Mouse (Mus musculus) megakaryocyte, embryonic 14.5 days (primary cell): ENCODE measurements at regions not wholly inside any gene's neighbourhood (a gene's known extent, or its start where the extent isn't known, plus 50 kb on each side); places are given as distances from the start of the nearest gene placed in this dataset.

Experiments used
- H3K27me3 ChIP-seq: replicated peaks from 2 replicates; pipeline ENCODE3; 2012; ENCODE audit warnings: inconsistent platforms
- H3K36me3 ChIP-seq: replicated peaks from 2 replicates; pipeline ENCODE3; 2012; ENCODE audit warnings: low read length, inconsistent platforms, mixed read lengths
- H3K4me1 ChIP-seq: 2 replicates; pipeline ENCODE4 v1.6.1; 2012; ENCODE audit warnings: inconsistent platforms
- H3K4me3 ChIP-seq: replicated peaks from 2 replicates; pipeline ENCODE3; 2012; ENCODE audit warnings: moderate library complexity, mild to moderate bottlenecking, inconsistent platforms
- H3K9me3 ChIP-seq: 2 replicates; pipeline ENCODE4 v1.6.1; 2012; ENCODE audit warnings: inconsistent platforms
- FLI1 ChIP-seq: IDR thresholded peaks from 2 replicates; pipeline ENCODE4 v1.6.1; 2012; ENCODE audit warnings: low read length, inconsistent platforms, mixed read lengths
- GATA1 ChIP-seq: IDR thresholded peaks from 3 replicates; pipeline ENCODE4 v1.6.1; 2012; ENCODE audit warnings: mixed read lengths, low read length, inconsistent platforms, borderline replicate concordance

DNA sequence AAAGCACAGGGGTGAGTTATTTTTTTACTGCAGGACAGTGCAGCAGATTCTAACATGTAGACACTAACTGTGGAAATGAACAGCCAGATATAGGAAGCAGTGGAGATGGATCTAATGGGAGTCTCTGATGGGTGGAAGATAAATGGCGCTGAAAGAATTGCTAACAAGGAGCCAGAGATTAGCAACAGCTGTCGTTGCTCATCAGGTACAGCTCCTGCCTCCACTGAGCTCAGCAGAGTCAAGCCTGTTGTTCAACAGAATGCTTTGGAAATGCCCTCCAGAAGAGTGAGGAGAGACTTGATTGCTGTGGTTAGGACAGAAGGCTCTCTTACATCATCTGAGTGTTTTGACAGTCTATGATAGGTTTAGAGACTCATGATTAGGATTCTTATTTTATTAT, 51.9 kb upstream of the Sesn3 start:
- TF ChIP-seq FLI1 (no peak), GATA1 (no peak)
- no peaks in the 10 kb centered on the region for H3K4me1 ChIP-seq
- H3K9me3 ChIP-seq = no peaks in the 10 kb centered on the region

More for the DNA sequence above, 51.9 kb upstream of the Sesn3 start:
- Histone ChIP-seq H3K36me3 (no peaks in the 10 kb centered on the region), H3K27me3 (peaks cover 10% of the 10 kb centered on the region), H3K4me3 (no peak overlapping the region)
